Mouse (Mus musculus): ENCODE measurements at regions not wholly inside any gene's neighbourhood (a gene's known extent, or its start where the extent isn't known, plus 50 kb on each side); places are given as distances from the start of the nearest gene placed in this dataset.
A peak's percentile ranks its signal among the peaks of the same experiment; 100 is the strongest.

GRCm38 (mm10) chr14:114863585-114863984 lies 228.4 kb upstream of the Gpc5 start:
- no peak for DNase-seq (ENCODE audit: low read depth, low spot score)

- no peak for DNase-seq (ENCODE audit: low read depth, low spot score)
Observed at GRCm38 (mm10) chr14:114864102-114864501, 227.9 kb upstream of the Gpc5 start.

- DNase-seq (ENCODE audit: low read depth, low spot score), result no peak
Observed at GRCm38 (mm10) chr14:114869233-114869632, 222.8 kb upstream of the Gpc5 start.

GRCm38 (mm10) chr14:114875101-114875500 lies 216.9 kb upstream of the Gpc5 start:
- no peak for DNase-seq (ENCODE audit: low read depth, low spot score)

- no peak for DNase-seq (ENCODE audit: low read depth, low spot score)
Observed at GRCm38 (mm10) chr14:114876427-114876826, 215.6 kb upstream of the Gpc5 start.

- no peak for DNase-seq (ENCODE audit: low read depth, low spot score)
Observed at GRCm38 (mm10) chr14:114877477-114877876, 214.5 kb upstream of the Gpc5 start.

- DNase-seq (ENCODE audit: low read depth, low spot score), result no peak
Observed at GRCm38 (mm10) chr14:114880291-114880690, 211.7 kb upstream of the Gpc5 start.

GRCm38 (mm10) chr14:114904109-114904508 lies 187.9 kb upstream of the Gpc5 start:
- DNase-seq (ENCODE audit: low read depth, low spot score), result no peak

GRCm38 (mm10) chr14:114912271-114912670 lies 179.7 kb upstream of the Gpc5 start:
- DNase-seq (ENCODE audit: low read depth, low spot score), result no peak

GRCm38 (mm10) chr14:114913238-114913637 lies 178.8 kb upstream of the Gpc5 start:
- DNase-seq (ENCODE audit: low read depth, low spot score), result no peak

GRCm38 (mm10) chr14:114945744-114946143 lies 146.3 kb upstream of the Gpc5 start:
- DNase-seq (ENCODE audit: low read depth, low spot score), result no peak

GRCm38 (mm10) chr14:114946321-114946720 lies 145.7 kb upstream of the Gpc5 start:
- no peak for DNase-seq (ENCODE audit: low read depth, low spot score)

- peak; percentile 3 for DNase-seq (ENCODE audit: low read depth, low spot score)
Observed at GRCm38 (mm10) chr14:114948341-114949155, 143.5 kb upstream of the Gpc5 start.

- no peak for DNase-seq (ENCODE audit: low read depth, low spot score)
Observed at GRCm38 (mm10) chr14:114949156-114949496, 142.9 kb upstream of the Gpc5 start.

- peak; percentile 4 for DNase-seq (ENCODE audit: low read depth, low spot score)
Observed at GRCm38 (mm10) chr14:114952280-114952679, 139.7 kb upstream of the Gpc5 start.

- no peak for DNase-seq (ENCODE audit: low read depth, low spot score)
Observed at GRCm38 (mm10) chr14:114953070-114953665, 138.8 kb upstream of the Gpc5 start.

GRCm38 (mm10) chr14:114954287-114954686 lies 137.7 kb upstream of the Gpc5 start:
- DNase-seq (ENCODE audit: low read depth, low spot score), result no peak

GRCm38 (mm10) chr14:114955572-114955971 lies 136.4 kb upstream of the Gpc5 start:
- DNase-seq (ENCODE audit: low read depth, low spot score), result no peak

- no peak for DNase-seq (ENCODE audit: low read depth, low spot score)
Observed at GRCm38 (mm10) chr14:114960273-114960672, 131.7 kb upstream of the Gpc5 start.

GRCm38 (mm10) chr14:114965941-114966340 lies 126.1 kb upstream of the Gpc5 start:
- DNase-seq (ENCODE audit: low read depth, low spot score), result no peak

GRCm38 (mm10) chr14:114969020-114969419 lies 123.0 kb upstream of the Gpc5 start:
- DNase-seq (ENCODE audit: low read depth, low spot score), result no peak

- DNase-seq (ENCODE audit: low read depth, low spot score), result no peak
Observed at GRCm38 (mm10) chr14:114981120-114981519, 110.9 kb upstream of the Gpc5 start.

GRCm38 (mm10) chr14:115003223-115003622 lies 88.8 kb upstream of the Gpc5 start:
- DNase-seq (ENCODE audit: low read depth, low spot score), result no peak
